In genomic region chr11:84818961-84819692, GRCm38 (mm10) we compare ENCODE assay signal across 7 mouse cellular contexts. TPM values are rescaled to one million over a fixed set of nuclear protein-coding genes. Genes with fewer than 3 reads are reported as not detected.
A peak's percentile ranks its signal among the peaks of the same experiment; 100 is the strongest.
DNase-seq lines count a peak whose midpoint lies in the region; ATAC-seq lines count a peak whose summit lies in the region.

Mrm1 (minus strand) TSS chr11:84819515.

- no peak within 1 kb of the TSS for H3K27ac ChIP-seq in embryonic facial prominence, embryonic 11.5 days (replicated peaks; ENCODE audit: low read depth, low read length)
- peak within 1 kb of the TSS; percentile 83 for H3K27ac ChIP-seq in limb, embryonic 10.5 days
- peak within 1 kb of the TSS; percentile 63; the same call in 1 of the 2 replicates for H3K27ac ChIP-seq in midbrain, embryonic 13.5 days

- no peaks in the 10 kb centered on the region for H3K36me3 ChIP-seq in embryonic facial prominence, embryonic 11.5 days (replicated peaks; ENCODE audit: control insufficient read depth, insufficient read depth, low read depth, low read length)
- 0 out of 2 replicates have a peak, but pooled peaks cover 4% of the 10 kb centered on the region for H3K36me3 ChIP-seq in limb, embryonic 10.5 days
- H3K36me3 ChIP-seq in midbrain, embryonic 13.5 days: no peaks in the 10 kb centered on the region

- H3K9me3 ChIP-seq in embryonic facial prominence, embryonic 11.5 days (replicated peaks; ENCODE audit: control insufficient read depth, low read length): no peaks in the 10 kb centered on the region
- H3K9me3 ChIP-seq in limb, embryonic 10.5 days (replicated peaks): no peaks in the 10 kb centered on the region
- H3K9me3 ChIP-seq in midbrain, embryonic 13.5 days: no peaks in the 10 kb centered on the region

- H3K4me2 ChIP-seq in embryonic facial prominence, embryonic 11.5 days (ENCODE audit: low read depth, low read length): peak within 1 kb of the TSS; percentile 88
- peak within 1 kb of the TSS; percentile 99 for H3K4me2 ChIP-seq in midbrain, embryonic 13.5 days (replicated peaks)

- peak; percentile 98 for DNase-seq in adrenal gland, postnatal 14 days
- DNase-seq in embryonic facial prominence, embryonic 11.5 days (ENCODE audit: low spot score): peak; percentile 93
- peak; percentile 98 for DNase-seq in kidney, adult 11 months
- DNase-seq in limb, embryonic 10.5 days (ENCODE audit: low spot score): peak; percentile 94
- peak; percentile 93 for DNase-seq in spleen, adult 12 weeks (ENCODE audit: low spot score)

- peak within 1 kb of the TSS; percentile 68 for H3K9ac ChIP-seq in embryonic facial prominence, embryonic 11.5 days (replicated peaks; ENCODE audit: low read length)
- H3K9ac ChIP-seq in midbrain, embryonic 13.5 days (replicated peaks): peak within 1 kb of the TSS; percentile 73

- H3K4me1 ChIP-seq in embryonic facial prominence, embryonic 11.5 days (ENCODE audit: control insufficient read depth, insufficient read depth, low read length): 0 out of 2 replicates have a peak, but pooled peaks cover 2% of the 10 kb centered on the region
- peaks cover 16% of the 10 kb centered on the region for H3K4me1 ChIP-seq in limb, embryonic 10.5 days
- peaks cover 11% of the 10 kb centered on the region for H3K4me1 ChIP-seq in midbrain, embryonic 13.5 days (replicated peaks)

- under 1% methylated on average over 54 of the region's 55 CpGs for WGBS in embryonic facial prominence, embryonic 11.5 days
- WGBS in limb, embryonic 10.5 days: under 1% methylated on average over 55 of the region's 55 CpGs
- under 1% methylated on average over 55 of the region's 55 CpGs for WGBS in midbrain, embryonic 13.5 days

- ATAC-seq in embryonic facial prominence, embryonic 11.5 days (replicated peaks; ENCODE audit: insufficient number of reproducible peaks, low FRiP score, low TSS enrichment, low read depth): peak; percentile 76
- ATAC-seq in granulocyte monocyte progenitor cell, adult 5-6 weeks (replicated peaks; ENCODE audit: poor library complexity, severe bottlenecking): peak; percentile 89
- peak; percentile 86 for ATAC-seq in midbrain, embryonic 13.5 days

- peak within 1 kb of the TSS; percentile 62 for H3K4me3 ChIP-seq in embryonic facial prominence, embryonic 11.5 days (ENCODE audit: low read depth, low read length)
- H3K4me3 ChIP-seq in limb, embryonic 10.5 days: peak within 1 kb of the TSS; percentile 78
- peak within 1 kb of the TSS; percentile 70 for H3K4me3 ChIP-seq in midbrain, embryonic 13.5 days (replicated peaks)

- H3K27me3 ChIP-seq in embryonic facial prominence, embryonic 11.5 days (ENCODE audit: control insufficient read depth, insufficient read depth, low read length): no peaks in the 10 kb centered on the region
- H3K27me3 ChIP-seq in limb, embryonic 10.5 days (ENCODE audit: low read depth, poor library complexity, severe bottlenecking): no peaks in the 10 kb centered on the region
- no peaks in the 10 kb centered on the region for H3K27me3 ChIP-seq in midbrain, embryonic 13.5 days

RNA-seq across cellular contexts. Expression of gene Mrm1, which starts in this region (rescaled TPM):
- total RNA-seq in adrenal gland, postnatal 14 days (2021): 14.0 and 18.1 TPM in 2 replicates
- 7.6 and 9.9 TPM in 2 replicates for polyA plus RNA-seq in embryonic facial prominence, embryonic 11.5 days (2014; fragmentation: Nextera tagmentation; extraction: Ambion mirVana)
- 8.1 and 10.9 TPM in 2 replicates for total RNA-seq in granulocyte monocyte progenitor cell, adult 5-6 weeks (2014; fragmentation: Nextera tagmentation)
- 6.8 and 9.2 TPM in 2 replicates for total RNA-seq in granulocyte monocyte progenitor cell, adult 5-6 weeks (2017)
- 8.3 and 9.4 TPM in 2 replicates for polyA plus RNA-seq in limb, embryonic 10.5 days (2016; fragmentation: Nextera tagmentation; extraction: Ambion mirVana)
- polyA plus RNA-seq in midbrain, embryonic 13.5 days (2015; fragmentation: Nextera tagmentation; extraction: Ambion mirVana): 8.5 and 10.7 TPM in 2 replicates
